Mouse (Mus musculus): ENCODE data around the gene Spaca4. TPM values are rescaled to one million over a fixed set of nuclear protein-coding genes. Genes with fewer than 3 reads are reported as not detected.

The Spaca4 gene
- polyA plus RNA-seq, 2 experiments = not detected

- no peak overlapping the region for H3K27ac ChIP-seq
- DNase-seq (ENCODE audit: low read depth in 3 of 3, low spot score in 3 of 3) (no peak), ATAC-seq (ENCODE audit: insufficient read depth) (no peak)
- H3K4me2 ChIP-seq (ENCODE audit: low read depth) = no peak overlapping the region
- no peak overlapping the region for H3K9ac ChIP-seq (replicated peaks)
- H3K36me3 ChIP-seq (replicated peaks; ENCODE audit: control insufficient read depth, insufficient read depth, low read depth) = no peaks in the 10 kb centered on the region
- 76% methylated on average over 17 of the region's 17 CpGs for WGBS (ENCODE audit: insufficient replicate concordance)
- H3K4me3 ChIP-seq (ENCODE audit: insufficient read depth in 1 of 2, low read depth in 2 of 2, low read length in 2 of 2) = no peak overlapping the region
- peaks cover 31% of the 10 kb centered on the region for H3K27me3 ChIP-seq (ENCODE audit: control insufficient read depth, insufficient read depth, low read length)
- no peaks in the 10 kb centered on the region for H3K9me3 ChIP-seq (ENCODE audit: control insufficient read depth, low read length)
- H3K4me1 ChIP-seq (replicated peaks; ENCODE audit: control insufficient read depth in 2 of 2, insufficient read depth in 2 of 2, low read length in 1 of 2) = peaks cover 26 to 28% of the 10 kb centered on the region in 2 experiments
- TF ChIP-seq CTCF (IDR thresholded peaks at IDR 0.05; ENCODE audit: low read depth) (no peak), EP300 (IDR thresholded peaks at IDR 0.05; ENCODE audit: low read depth) (no peak)
These were observed 22.6 kb downstream of the Spaca4 start for GRCm38 (mm10) chr7:45702809-45703520.

DNA sequence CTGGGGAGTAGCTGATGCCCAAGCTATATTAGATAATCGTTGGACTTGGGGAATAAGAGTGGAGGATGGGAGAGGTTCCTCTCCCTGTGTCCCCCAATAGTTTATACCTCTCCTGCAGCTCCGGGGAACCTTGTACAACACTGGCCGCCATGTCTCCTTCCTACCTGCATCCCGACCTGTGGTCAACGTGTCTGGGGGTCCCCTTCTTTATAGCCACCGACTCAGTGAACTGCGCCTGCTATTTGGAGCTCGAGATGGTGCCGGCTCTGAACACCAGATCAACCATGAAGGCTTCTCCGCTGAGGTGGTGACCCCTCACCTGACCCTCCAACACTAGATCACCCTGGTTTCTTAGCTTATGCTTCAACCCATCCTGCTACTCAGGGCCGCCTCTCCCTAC, 23.3 kb downstream of the Spaca4 start:
- DNase-seq (ENCODE audit: low read depth in 3 of 3, low spot score in 3 of 3) = no peak
- Histone ChIP-seq H3K27ac (no peak overlapping the region), H3K9ac (replicated peaks) (no peak overlapping the region), H3K4me3 (ENCODE audit: insufficient read depth in 1 of 2, low read depth in 2 of 2, low read length in 2 of 2) (no peak overlapping the region), H3K27me3 (ENCODE audit: control insufficient read depth, insufficient read depth, low read length) (peaks cover 31% of the 10 kb centered on the region), H3K36me3 (replicated peaks; ENCODE audit: control insufficient read depth, insufficient read depth, low read depth) (no peaks in the 10 kb centered on the region), H3K9me3 (ENCODE audit: control insufficient read depth, low read length) (no peaks in the 10 kb centered on the region), H3K4me1 (replicated peaks; ENCODE audit: control insufficient read depth in 2 of 2, insufficient read depth in 2 of 2, low read length in 1 of 2) (peaks cover 21 to 23% of the 10 kb centered on the region in 2 experiments), H3K4me2 (ENCODE audit: low read depth) (no peak overlapping the region)
- ATAC-seq (ENCODE audit: insufficient read depth) = no peak
- TF ChIP-seq CTCF (IDR thresholded peaks at IDR 0.05; ENCODE audit: low read depth) (no peak), EP300 (IDR thresholded peaks at IDR 0.05; ENCODE audit: low read depth) (no peak)
- 76% methylated on average over 11 of the region's 11 CpGs for WGBS (ENCODE audit: insufficient replicate concordance)

GRCm38 (mm10) chr7:45701607-45702006, 24.0 kb downstream of the Spaca4 start:
- H3K4me2 ChIP-seq (ENCODE audit: low read depth) = no peak overlapping the region

GRCm38 (mm10) chr7:45701072-45701471, 24.5 kb downstream of the Spaca4 start:
- Histone ChIP-seq H3K27me3 (ENCODE audit: control insufficient read depth, insufficient read depth, low read length) (peaks cover 31% of the 10 kb centered on the region), H3K27ac (no peak overlapping the region), H3K36me3 (replicated peaks; ENCODE audit: control insufficient read depth, insufficient read depth, low read depth) (no peaks in the 10 kb centered on the region), H3K4me1 (replicated peaks; ENCODE audit: control insufficient read depth in 2 of 2, insufficient read depth in 2 of 2, low read length in 1 of 2) (peaks cover 15 to 16% of the 10 kb centered on the region in 2 experiments), H3K4me3 (ENCODE audit: insufficient read depth in 1 of 2, low read depth in 2 of 2, low read length in 2 of 2) (no peak overlapping the region), H3K9me3 (ENCODE audit: control insufficient read depth, low read length) (no peaks in the 10 kb centered on the region), H3K9ac (replicated peaks) (no peak overlapping the region), H3K4me2 (ENCODE audit: low read depth) (no peak overlapping the region)
- WGBS (ENCODE audit: insufficient replicate concordance) = 32% methylated on average over 11 of the region's 11 CpGs
- no peak for ATAC-seq (ENCODE audit: insufficient read depth)
- TF ChIP-seq EP300 (IDR thresholded peaks at IDR 0.05; ENCODE audit: low read depth) = no peak
- no peak for DNase-seq (ENCODE audit: low read depth in 3 of 3, low spot score in 3 of 3)

More at GRCm38 (mm10) chr7:45701607-45702006, 24.0 kb downstream of the Spaca4 start:
- Histone ChIP-seq H3K27ac (no peak overlapping the region), H3K4me1 (replicated peaks; ENCODE audit: control insufficient read depth in 2 of 2, insufficient read depth in 2 of 2, low read length in 1 of 2) (peaks cover 17 to 19% of the 10 kb centered on the region in 2 experiments), H3K9ac (replicated peaks) (no peak overlapping the region), H3K27me3 (ENCODE audit: control insufficient read depth, insufficient read depth, low read length) (peaks cover 31% of the 10 kb centered on the region), H3K4me3 (ENCODE audit: insufficient read depth in 1 of 2, low read depth in 2 of 2, low read length in 2 of 2) (no peak overlapping the region), H3K9me3 (ENCODE audit: control insufficient read depth, low read length) (no peaks in the 10 kb centered on the region), H3K36me3 (replicated peaks; ENCODE audit: control insufficient read depth, insufficient read depth, low read depth) (no peaks in the 10 kb centered on the region)
- WGBS (ENCODE audit: insufficient replicate concordance) = 72% methylated on average over 11 of the region's 11 CpGs
- TF ChIP-seq CTCF (IDR thresholded peaks at IDR 0.05; ENCODE audit: low read depth) (no peak), EP300 (IDR thresholded peaks at IDR 0.05; ENCODE audit: low read depth) (no peak)
- DNase-seq (ENCODE audit: low read depth in 3 of 3, low spot score in 3 of 3) = no peak
- no peak for ATAC-seq (ENCODE audit: insufficient read depth)

- H3K9ac ChIP-seq (replicated peaks) = no peak overlapping the region
- 1% methylated on average over 20 of the region's 20 CpGs for WGBS (ENCODE audit: insufficient replicate concordance)
- no peak for ATAC-seq (ENCODE audit: insufficient read depth)
- no peak overlapping the region for H3K4me3 ChIP-seq (ENCODE audit: insufficient read depth in 1 of 2, low read depth in 2 of 2, low read length in 2 of 2)
- H3K9me3 ChIP-seq (ENCODE audit: control insufficient read depth, low read length) = no peaks in the 10 kb centered on the region
- H3K27ac ChIP-seq = no peak overlapping the region
- H3K27me3 ChIP-seq (ENCODE audit: control insufficient read depth, insufficient read depth, low read length) = peaks cover 31% of the 10 kb centered on the region
- peaks cover 9 to 10% of the 10 kb centered on the region in 2 experiments for H3K4me1 ChIP-seq (replicated peaks; ENCODE audit: control insufficient read depth in 2 of 2, insufficient read depth in 2 of 2, low read length in 1 of 2)
- no peak for DNase-seq (ENCODE audit: low read depth in 3 of 3, low spot score in 3 of 3)
- peak overlapping the region; percentile 36 for H3K4me2 ChIP-seq (ENCODE audit: low read depth)
- no peak for TF ChIP-seq EP300 (IDR thresholded peaks at IDR 0.05; ENCODE audit: low read depth)
- TF ChIP-seq CTCF (IDR thresholded peaks at IDR 0.05; ENCODE audit: low read depth) = no peak
- H3K36me3 ChIP-seq (replicated peaks; ENCODE audit: control insufficient read depth, insufficient read depth, low read depth) = no peaks in the 10 kb centered on the region
These were observed 25.2 kb downstream of the Spaca4 start for GRCm38 (mm10) chr7:45700301-45701015.
